Mouse (Mus musculus): Measurements from ENCODE around the gene Pdcd2l. TPM values are rescaled to one million over a fixed set of nuclear protein-coding genes. Genes with fewer than 3 reads are reported as not detected.

The Pdcd2l gene
- polyA plus RNA-seq, 1 experiment from 2014 or later, result 57.6 TPM

Other genes starting within 250 kb of the Pdcd2l start
- not detected in 2 replicates for gene Scgb2b27, start 182.7 kb downstream of the Pdcd2l start, polyA plus RNA-seq (2015; fragmentation: Nextera tagmentation; extraction: Ambion mirVana)
- gene Scgb1b27, start 175.2 kb downstream of the Pdcd2l start, polyA plus RNA-seq (2015; fragmentation: Nextera tagmentation; extraction: Ambion mirVana), result not detected in 2 replicates
- not detected in 2 replicates for gene Scgb1b30, start 101.2 kb downstream of the Pdcd2l start, polyA plus RNA-seq (2015; fragmentation: Nextera tagmentation; extraction: Ambion mirVana)
- 7.6 and 8.9 TPM in 2 replicates for gene Wtip, start 63.4 kb downstream of the Pdcd2l start, polyA plus RNA-seq (2015; fragmentation: Nextera tagmentation; extraction: Ambion mirVana)
- gene Uba2, start 27.1 kb downstream of the Pdcd2l start, polyA plus RNA-seq (2015; fragmentation: Nextera tagmentation; extraction: Ambion mirVana), result 218 and 227 TPM in 2 replicates
- 252 and 264 TPM in 2 replicates for gene Gpi1, start 33.7 kb upstream of the Pdcd2l start, polyA plus RNA-seq (2015; fragmentation: Nextera tagmentation; extraction: Ambion mirVana)
- 0.57 TPM in 1 of 2 replicates, not detected in the other for gene Gm6096, start 54.4 kb upstream of the Pdcd2l start, polyA plus RNA-seq (2015; fragmentation: Nextera tagmentation; extraction: Ambion mirVana)
- 44.8 and 51.8 TPM in 2 replicates for gene 4931406P16Rik, start 116.9 kb upstream of the Pdcd2l start, polyA plus RNA-seq (2015; fragmentation: Nextera tagmentation; extraction: Ambion mirVana)
- gene Lsm14a, start 196.7 kb upstream of the Pdcd2l start, polyA plus RNA-seq (2015; fragmentation: Nextera tagmentation; extraction: Ambion mirVana), result 94.9 and 98.5 TPM in 2 replicates